ENCODE assay signal across 8 mouse cellular contexts in the genomic region with DNA sequence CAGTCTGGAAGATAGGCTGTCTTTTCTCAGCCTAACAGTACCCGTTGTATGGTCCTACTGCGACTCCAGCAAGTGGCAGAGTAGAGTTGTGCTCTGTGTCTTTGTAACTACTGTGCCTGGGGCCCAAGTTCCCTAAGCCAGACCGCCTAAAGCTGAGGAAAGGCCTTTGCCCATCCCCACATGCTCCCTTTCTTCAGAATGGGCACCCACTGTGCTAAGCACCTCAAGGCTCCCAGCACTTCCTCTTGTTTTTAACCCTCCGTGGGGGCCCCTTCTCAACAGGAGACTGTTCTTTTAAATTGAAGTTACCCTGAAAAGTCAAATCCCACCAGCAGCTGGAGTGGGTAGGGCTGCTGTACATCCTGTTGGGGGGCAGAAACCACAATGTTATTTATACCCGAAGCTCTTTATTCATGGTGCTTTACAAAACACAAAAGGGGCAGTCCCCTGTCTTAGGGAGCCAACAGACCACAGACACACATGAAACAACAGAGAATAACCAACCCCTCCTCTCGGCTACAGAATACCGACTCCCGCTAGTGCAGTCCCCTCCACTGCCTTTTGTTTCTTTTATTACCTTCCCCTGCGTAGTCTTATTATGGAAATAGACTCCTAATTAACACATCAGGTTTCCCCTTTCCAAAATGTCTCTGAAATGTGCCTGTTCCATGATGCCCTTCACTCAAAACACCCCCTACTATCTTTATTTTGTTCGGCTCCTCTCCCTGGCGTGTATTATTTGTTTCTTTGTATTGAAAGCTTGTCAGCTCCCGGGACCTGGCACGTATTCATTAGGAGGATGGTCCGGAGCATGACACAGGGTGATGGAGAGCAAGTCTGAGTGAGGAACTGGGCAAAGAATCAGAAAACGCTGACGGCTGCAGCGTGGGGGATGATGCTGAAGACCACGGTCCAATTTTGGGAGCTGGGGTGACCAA.
DNase-seq lines count a peak whose midpoint lies in the region; ATAC-seq and TF ChIP-seq lines count a peak whose summit lies in the region.

No protein-coding gene starts in this region.

- TF ChIP-seq POLR2A in ES-Bruce4 (IDR thresholded peaks at IDR 0.05; ENCODE audit: insufficient read depth, low read length) = no peak

- no peaks in the 10 kb centered on the region for H3K36me3 ChIP-seq in ES-Bruce4 (ENCODE audit: control insufficient read depth, insufficient read depth, low read length, poor library complexity, severe bottlenecking)
- H3K36me3 ChIP-seq in forebrain, embryonic 14.5 days (ENCODE audit: control insufficient read depth, insufficient read depth, low read length) = no peaks in the 10 kb centered on the region

- TF ChIP-seq CTCF in ES-Bruce4 (IDR thresholded peaks at IDR 0.05; ENCODE audit: low read depth, low read length) = no peak

- ATAC-seq in forebrain, embryonic 14.5 days = peak; percentile 76
- ATAC-seq in inflammation-experienced regulatory T-cells, adult 6 months = peak; percentile 87

- H3K9ac ChIP-seq in ES-Bruce4 (ENCODE audit: low read depth, poor library complexity, severe bottlenecking) = no peak overlapping the region
- peak overlapping the region; percentile 55 for H3K9ac ChIP-seq in forebrain, embryonic 14.5 days (ENCODE audit: low read length)

- 0 out of 2 replicates have a peak, but pooled peaks have one; percentile 1 for TF ChIP-seq EP300 in ES-Bruce4 (IDR thresholded peaks at IDR 0.05; ENCODE audit: insufficient read depth, low read depth, low read length)

- H3K4me2 ChIP-seq in forebrain, embryonic 14.5 days (ENCODE audit: low read length) = peak overlapping the region; percentile 58

- H3K9me3 ChIP-seq in ES-Bruce4 (replicated peaks; ENCODE audit: control insufficient read depth, insufficient read depth, low read length, poor library complexity, severe bottlenecking) = peaks cover 21% of the 10 kb centered on the region
- H3K9me3 ChIP-seq in forebrain, embryonic 14.5 days (replicated peaks; ENCODE audit: control insufficient read depth, low read length) = peaks cover 4% of the 10 kb centered on the region; the same call in 1 of the 2 replicates

- H3K27ac ChIP-seq in ES-Bruce4 (ENCODE audit: insufficient read depth, low read length) = no peak overlapping the region
- H3K27ac ChIP-seq in forebrain, embryonic 14.5 days (ENCODE audit: low read depth, low read length) = peak overlapping the region; percentile 55; the same call in 1 of the 2 replicates

- peak; percentile 5 to 15 for DNase-seq in adrenal gland, postnatal 36 days
- DNase-seq in adrenal gland, postnatal 25 days = no peak
- DNase-seq in forebrain, embryonic 14.5 days (ENCODE audit: low spot score) = peak; percentile 63
- peak; percentile 60 for DNase-seq in lung, postnatal 25 days (ENCODE audit: low spot score)
- DNase-seq in skeletal muscle tissue, adult 2 months (ENCODE audit: low read depth, low spot score) = peak; percentile 33
- DNase-seq in yolk sac, embryonic 10.5 days (ENCODE audit: low spot score) = no peak

- no peaks in the 10 kb centered on the region for H3K27me3 ChIP-seq in ES-Bruce4 (ENCODE audit: control insufficient read depth, insufficient read depth, low read length, poor library complexity, severe bottlenecking)
- H3K27me3 ChIP-seq in forebrain, embryonic 14.5 days (replicated peaks; ENCODE audit: control insufficient read depth, insufficient read depth, low read length) = no peaks in the 10 kb centered on the region

- under 1% methylated on average over 18 of the region's 18 CpGs for WGBS in forebrain, embryonic 14.5 days

- no peak overlapping the region for H3K4me3 ChIP-seq in ES-Bruce4 (ENCODE audit: low read depth, low read length)
- H3K4me3 ChIP-seq in forebrain, embryonic 14.5 days (ENCODE audit: low read depth, low read length) = peak overlapping the region; percentile 21

- no peaks in the 10 kb centered on the region for H3K4me1 ChIP-seq in ES-Bruce4 (ENCODE audit: control insufficient read depth, insufficient read depth, low read length)
- peaks cover 17% of the 10 kb centered on the region for H3K4me1 ChIP-seq in forebrain, embryonic 14.5 days (ENCODE audit: control insufficient read depth, insufficient read depth, low read length)

Comparison
In these comparisons a context has a peak if more than half of its experiments do, and no peak if none do; other contexts are left out.
1. DNase-seq: peak in adrenal gland, postnatal 36 days (2 of 2), forebrain, embryonic 14.5 days (single experiment), lung, postnatal 25 days (single experiment) and skeletal muscle tissue, adult 2 months (single experiment); none in adrenal gland, postnatal 25 days (single experiment) and yolk sac, embryonic 10.5 days (single experiment).